Mouse (Mus musculus) Patski (cell line): Measurements from ENCODE around the gene Kif21a. TPM values are rescaled to one million over a fixed set of nuclear protein-coding genes. Genes with fewer than 3 reads are reported as not detected.

Experiments
- ATAC-seq: fragments of 100-300 bp; one replicate; pipeline ENCODE4 v1.8.0; 2021
- CTCF ChIA-PET: fragments of 350-600 bp; sonication (Branson Sonifier 250); formaldehyde crosslinking; loops from one replicate; lab custom pipeline; 2022; ENCODE audit warnings: inconsistent platforms; lab: Charles Lee
- POLR2A ChIA-PET: fragments of 350-600 bp; sonication (Branson Sonifier 250); formaldehyde crosslinking; loops from one replicate; lab custom pipeline; 2022; ENCODE audit warnings: antibody characterized with exemption, inconsistent platforms; lab: Charles Lee
- DNase-seq: peaks from one replicate; pipeline ENCODE4 v3.0.0-alpha.2; 2011; ENCODE audit warnings: low read depth, low spot score
- H3K27me3 ChIP-seq: fragments of 371-371 bp; one replicate; pipeline ENCODE4 v1.5.1; 2021
- CTCF ChIP-seq: fragments of 100-300 bp; IDR thresholded peaks from one replicate; pipeline ENCODE4 v1.5.1; 2021
- in situ Hi-C: fragments of 300-500 bp; cut with MboI; formaldehyde crosslinking; loops from 3 replicates; pipeline ENCODE4 v1.11.1; 2018; ENCODE audit warnings: low pct_unique_long_range_greater_than_20kb, mixed read lengths
- polyA plus RNA-seq: library from polyadenylated mRNA; unstranded; gene quantifications from one replicate; pipeline ENCODE4 v1.2.3, GENCODE M21; 2021

Gene Kif21a
- 32.5 TPM for polyA plus RNA-seq

DNA sequence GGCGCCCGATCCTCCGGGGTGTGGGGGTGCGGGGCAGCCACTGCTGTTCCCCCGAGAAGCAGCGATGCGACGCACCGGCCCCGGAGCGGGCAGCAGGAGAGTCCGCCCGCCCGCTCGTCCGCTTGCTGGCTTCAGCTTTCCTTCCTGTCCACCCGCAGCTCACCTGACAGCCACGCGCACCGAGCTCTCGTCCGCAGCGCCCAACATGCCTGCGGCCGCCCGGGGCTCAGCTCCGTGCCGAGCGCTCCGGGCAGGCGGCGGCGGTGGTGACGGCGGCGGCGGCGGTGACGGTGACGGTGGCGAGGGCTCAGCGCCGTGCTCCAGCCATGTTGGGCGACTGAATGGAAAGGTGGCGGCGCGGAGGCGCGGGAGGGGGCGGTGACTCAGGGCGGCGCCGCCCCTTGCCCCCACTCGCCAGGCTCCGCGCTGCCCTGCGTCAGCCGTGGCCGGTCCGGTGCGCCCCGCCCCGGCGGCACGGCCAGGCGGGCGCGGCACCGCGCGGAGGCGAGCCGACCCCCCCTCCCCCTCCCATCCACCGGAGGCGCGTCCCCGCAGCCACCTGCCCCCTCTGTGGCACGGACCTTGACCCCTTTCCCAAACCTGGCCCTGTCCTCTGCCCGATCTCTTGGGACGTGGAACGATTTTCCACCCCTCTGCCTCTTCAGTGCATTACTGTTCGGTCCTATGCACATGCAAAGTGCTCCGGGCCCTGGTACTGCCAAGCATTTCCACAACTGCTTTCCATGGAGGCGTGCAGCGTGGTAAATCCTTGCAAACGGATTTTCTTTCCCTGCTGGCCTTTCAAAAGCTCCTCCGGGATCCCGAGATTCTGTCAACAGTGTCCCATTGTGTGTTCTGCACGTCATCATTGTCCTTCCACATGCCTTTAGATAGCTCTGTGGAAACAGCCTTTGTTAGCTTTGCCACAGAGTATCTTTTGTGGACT, at the start of gene Kif21a:
Kif21a (minus strand) TSS at position 453 of the 946 bp plus-strand sequence.
- POLR2A ChIA-PET, result no interaction called here
- ATAC-seq, result peak; percentile 93
- DNase-seq, result no peak
- no peaks in the 10 kb centered on the region for H3K27me3 ChIP-seq
- in situ Hi-C loops, result no loop called here
- CTCF ChIA-PET, result no interaction called here
- TF ChIP-seq CTCF, result no peak

DNA sequence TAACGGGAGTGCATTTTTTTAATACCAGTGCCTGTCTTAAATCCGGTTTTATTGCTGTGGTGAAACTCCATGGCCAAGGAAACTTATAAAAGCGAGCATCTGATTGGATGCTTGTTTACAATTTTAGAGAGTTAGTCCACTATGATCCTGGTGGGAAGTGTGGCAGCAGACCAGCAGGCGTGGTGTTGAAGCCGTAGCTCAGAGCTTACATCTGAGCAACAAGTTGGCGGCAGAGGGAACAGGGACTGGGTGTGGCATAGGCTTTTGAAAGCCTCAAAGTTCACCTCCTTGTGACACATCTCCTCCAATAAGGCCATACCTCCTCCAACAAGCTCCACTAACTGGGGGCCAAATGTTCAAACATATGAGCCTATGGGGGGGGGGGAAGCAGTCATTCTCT, 46.9 kb upstream of the Kif21a start:
- ATAC-seq, result no peak
- ChIA-PET CTCF (interaction anchor here (1.0 kb wide), 1 partner anchor 14 kb away, joined by 3 read pairs; no protein-coding TSS in a partner anchor), POLR2A (no interaction called here)
- no peak for DNase-seq
- in situ Hi-C loops, result no loop called here
- no peak for TF ChIP-seq CTCF
- H3K27me3 ChIP-seq, result no peaks in the 10 kb centered on the region

DNA sequence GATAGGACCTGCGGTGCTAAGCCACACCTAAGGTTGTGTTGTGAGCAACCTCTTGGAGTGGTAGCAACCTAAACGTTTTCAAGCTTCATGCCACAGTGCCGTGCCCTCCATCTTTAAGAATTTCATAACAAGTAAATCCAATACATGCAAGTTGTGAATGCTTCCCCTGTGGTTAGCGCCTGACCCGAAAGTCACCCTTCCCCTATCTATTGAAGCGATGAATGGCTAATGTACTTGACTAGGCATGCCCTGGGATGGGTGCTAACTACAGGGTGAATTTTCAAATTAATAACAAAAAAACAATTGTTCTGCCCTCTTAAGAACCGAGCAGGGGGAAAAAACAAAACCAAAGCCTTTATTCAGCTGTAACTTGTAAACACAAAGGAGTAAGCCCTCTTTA, 39.7 kb upstream of the Kif21a start:
- H3K27me3 ChIP-seq, result no peaks in the 10 kb centered on the region
- DNase-seq, result no peak
- POLR2A ChIA-PET, result interaction anchor here (1.5 kb wide), 1 partner anchor 11 kb away, joined by 3 read pairs; no protein-coding TSS in a partner anchor
- CTCF ChIA-PET, result interaction anchor here (1.0 to 1.7 kb wide), 2 partner anchors 72 to 81 kb away, joined by 3 to 4 read pairs; no protein-coding TSS in a partner anchor
- in situ Hi-C loops, result no loop called here
- no peak for TF ChIP-seq CTCF
- ATAC-seq, result no peak

DNA sequence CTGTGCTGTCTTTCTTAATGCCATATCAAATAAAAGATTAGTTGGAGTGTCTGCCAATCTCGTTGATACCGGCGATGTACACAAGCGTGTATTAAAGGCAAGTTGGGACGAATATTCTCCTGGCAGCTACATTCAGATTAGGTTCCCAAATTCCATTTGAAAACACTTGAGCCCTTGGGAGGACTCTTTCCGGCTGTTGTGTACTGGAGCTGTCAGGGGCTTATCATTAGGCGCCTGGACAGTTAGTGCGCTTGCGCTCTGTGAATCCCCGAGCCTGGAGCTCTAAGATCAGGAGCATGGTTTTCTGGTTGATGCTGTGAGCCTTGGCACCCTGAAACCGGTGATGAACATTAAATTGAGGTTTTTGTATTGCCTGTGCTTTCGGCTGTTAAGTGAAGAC, 38.3 kb upstream of the Kif21a start:
- TF ChIP-seq CTCF, result no peak
- POLR2A ChIA-PET, result no interaction called here
- CTCF ChIA-PET, result interaction anchor here (1.1 to 1.7 kb wide), 3 partner anchors 10 to 70 kb away, joined by 3 to 4 read pairs (median 3); no protein-coding TSS in a partner anchor
- no peaks in the 10 kb centered on the region for H3K27me3 ChIP-seq
- in situ Hi-C loops, result no loop called here
- no peak for DNase-seq
- no peak for ATAC-seq

DNA sequence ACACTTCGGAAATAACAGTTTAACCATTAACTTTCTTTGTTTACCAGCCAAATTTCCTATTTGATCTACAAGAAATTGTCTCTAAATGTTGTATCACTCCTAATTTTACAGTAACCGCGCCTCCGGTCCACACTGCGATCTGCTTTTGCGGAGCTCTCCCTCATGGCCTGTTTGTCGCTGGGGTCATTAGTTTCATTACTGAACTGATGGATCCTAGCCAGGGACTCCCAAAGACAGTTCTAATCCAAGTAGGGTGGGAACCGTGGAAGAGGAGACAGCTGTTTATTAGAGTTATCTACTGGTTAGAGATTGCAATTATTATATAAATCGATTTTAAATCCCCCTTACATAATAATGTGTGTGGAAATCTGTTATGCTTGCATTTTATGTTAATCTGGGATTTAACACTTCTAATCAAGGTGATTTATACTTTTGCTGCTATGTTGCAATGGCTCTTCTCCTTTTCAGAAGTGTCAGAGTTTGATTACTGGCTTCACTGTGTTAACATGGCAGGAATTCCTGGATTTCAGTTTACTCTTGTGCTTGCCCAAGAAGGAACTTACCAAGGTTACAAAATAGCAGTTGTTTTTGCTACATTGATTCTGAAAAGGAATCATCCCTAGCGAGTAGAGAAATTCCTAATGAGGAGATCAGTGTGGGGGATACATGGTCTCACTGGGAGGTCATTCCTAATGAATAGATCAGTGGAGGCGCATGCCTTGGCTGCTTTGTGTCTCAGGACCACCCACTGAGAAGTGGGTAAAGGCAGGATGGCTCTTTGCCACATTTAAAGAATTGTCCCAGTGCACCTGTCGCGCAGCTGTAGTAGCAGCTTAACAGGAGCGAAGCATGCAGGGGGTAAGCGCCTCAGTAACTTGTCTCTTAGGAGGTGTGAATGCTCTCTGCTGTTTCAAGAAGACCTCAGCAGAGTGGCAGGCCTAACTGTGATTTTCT, 28.0 kb upstream of the Kif21a start:
- ChIA-PET CTCF (interaction anchor here (1.2 kb wide), 1 partner anchor 10 kb away, joined by 3 read pairs; no protein-coding TSS in a partner anchor), POLR2A (interaction anchor here (0.7 to 1.1 kb wide), 2 partner anchors 11 to 71 kb away, joined by 3 read pairs; no protein-coding TSS in a partner anchor)
- ATAC-seq (peak; percentile 95), DNase-seq (no peak)
- in situ Hi-C loops, result no loop called here
- TF ChIP-seq CTCF, result no peak
- H3K27me3 ChIP-seq, result no peaks in the 10 kb centered on the region

DNA sequence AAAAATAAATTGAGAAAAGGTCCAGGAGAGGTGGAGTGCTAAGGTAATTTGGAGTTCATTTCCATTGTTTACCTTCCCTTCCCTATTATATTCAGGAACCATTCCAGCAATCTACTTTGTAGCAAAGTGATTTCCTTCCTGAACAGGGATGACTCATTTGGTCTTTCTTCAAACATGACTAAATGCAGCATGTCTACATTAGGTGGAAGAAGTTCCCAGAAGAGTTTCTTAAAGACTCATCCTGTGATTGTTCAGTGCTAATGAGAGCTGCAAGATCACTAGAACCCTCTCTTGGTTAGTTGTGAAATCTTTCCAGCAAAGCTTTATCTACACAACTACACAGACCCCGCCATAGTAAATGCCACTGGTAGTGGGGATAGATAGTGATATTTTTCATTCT, 22.7 kb upstream of the Kif21a start:
- ChIA-PET CTCF (no interaction called here), POLR2A (no interaction called here)
- ATAC-seq (peak; percentile 53), DNase-seq (no peak)
- in situ Hi-C loops, result no loop called here
- no peak for TF ChIP-seq CTCF
- no peaks in the 10 kb centered on the region for H3K27me3 ChIP-seq

DNA sequence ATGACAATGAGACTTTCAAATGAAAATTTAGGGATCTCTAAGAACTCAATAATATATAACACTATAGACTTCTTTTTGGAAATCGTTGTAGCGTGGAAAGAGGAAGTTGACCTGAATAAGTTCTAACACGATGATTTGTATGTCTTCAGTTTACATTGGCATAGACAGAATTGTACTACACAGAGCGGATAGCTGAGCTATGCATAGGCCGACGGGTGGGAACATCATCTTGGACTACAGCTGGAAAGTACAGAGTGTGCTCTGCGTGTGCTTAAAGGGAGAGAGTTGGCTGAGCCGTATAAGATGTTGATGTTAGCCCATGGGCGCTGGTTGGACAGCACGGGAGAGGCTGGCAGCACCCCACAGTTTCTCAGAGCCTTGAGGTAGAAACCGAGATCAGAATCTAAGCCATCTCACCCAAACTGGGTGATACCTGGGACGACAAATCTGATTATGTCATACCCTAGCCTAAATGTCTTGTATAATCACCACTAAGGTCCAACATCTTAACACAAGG, 14.6 kb upstream of the Kif21a start:
- in situ Hi-C loops, result no loop called here
- H3K27me3 ChIP-seq, result no peaks in the 10 kb centered on the region
- no peak for ATAC-seq

DNA sequence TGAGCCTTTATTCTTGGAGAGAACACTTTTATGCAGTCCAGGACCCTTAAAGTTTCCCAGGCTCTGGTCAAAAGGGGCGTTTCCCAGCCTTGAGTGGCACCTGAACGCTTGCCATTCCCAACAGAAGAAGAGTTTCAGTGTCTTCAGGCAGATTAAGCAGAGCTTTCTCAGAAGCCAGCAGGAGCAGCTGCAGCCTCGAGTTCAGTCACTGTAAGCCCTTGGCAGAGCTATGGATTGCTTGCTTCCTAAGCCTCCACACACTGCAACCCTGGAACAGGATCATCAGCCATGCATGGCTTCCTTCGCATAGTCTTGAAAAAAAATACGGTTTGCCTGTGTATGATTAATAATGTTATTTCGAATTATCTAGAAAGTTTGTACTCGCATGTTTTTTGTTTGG, 14.1 kb upstream of the Kif21a start:
- POLR2A ChIA-PET, result no interaction called here
- DNase-seq, result no peak

More for the DNA sequence above, 14.6 kb upstream of the Kif21a start:
- DNase-seq, result no peak
- POLR2A ChIA-PET, result no interaction called here
- TF ChIP-seq CTCF, result no peak
- CTCF ChIA-PET, result interaction anchor here (1.0 kb wide), 1 partner anchor 9 kb away, joined by 3 read pairs; no protein-coding TSS in a partner anchor

DNA sequence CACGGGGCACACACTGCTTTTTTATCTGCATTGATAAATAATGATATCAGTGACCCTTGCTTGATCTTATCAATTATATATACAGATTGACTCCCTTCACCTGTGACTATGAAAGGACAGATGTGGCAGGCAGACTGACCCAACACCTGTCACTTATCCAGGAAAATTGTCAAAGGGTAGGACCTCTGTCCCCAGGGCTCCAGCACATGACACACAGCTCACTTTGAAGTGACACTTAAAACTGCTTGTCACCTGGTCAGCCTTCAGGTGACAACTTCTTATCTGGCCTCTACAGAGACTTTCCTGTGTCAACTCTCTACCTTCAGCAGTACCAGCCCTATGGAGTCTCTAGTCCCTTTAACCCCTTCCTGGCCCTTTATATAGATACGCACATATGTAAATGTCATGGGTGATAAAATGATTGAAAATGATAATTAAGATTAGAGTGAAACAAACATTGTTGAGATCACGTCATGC, 7.2 kb upstream of the Kif21a start:
- DNase-seq (no peak), ATAC-seq (no peak)
- CTCF ChIA-PET, result no interaction called here
- no peaks in the 10 kb centered on the region for H3K27me3 ChIP-seq
- no peak for TF ChIP-seq CTCF
- POLR2A ChIA-PET, result no interaction called here
- in situ Hi-C loops, result no loop called here

More for the DNA sequence above, 14.1 kb upstream of the Kif21a start:
- H3K27me3 ChIP-seq, result no peaks in the 10 kb centered on the region
- CTCF ChIA-PET, result no interaction called here
- TF ChIP-seq CTCF, result no peak
- ATAC-seq, result no peak
- in situ Hi-C loops, result no loop called here
